Mouse (Mus musculus) forebrain, embryonic 12.5 days (tissue): ENCODE data around the gene Zfp991. TPM values are rescaled to one million over a fixed set of nuclear protein-coding genes. Genes with fewer than 3 reads are reported as not detected.
"Not testable (repeated sequence)": the region's sequence is repeated elsewhere in the genome, so short reads cannot be mapped to it uniquely, and the experiment has no call there.

Experiments used
- ATAC-seq: fragments of 200-750 bp; cut with Nextera tagmentation; 2 replicates; pipeline ENCODE4 v1.8.0; 2017; ENCODE audit warnings: moderate TSS enrichment; ENCODE audit not compliant: low FRiP score
- H3K27ac ChIP-seq: fragments of 300-500 bp; sonication (generic); 2 replicates; pipeline ENCODE4 v1.5.1; 2016; ENCODE audit warnings: mild to moderate bottlenecking
- H3K27me3 ChIP-seq: fragments of 300-500 bp; sonication (generic); 2 replicates; pipeline ENCODE4 v1.6.1; 2016; ENCODE audit warnings: mild to moderate bottlenecking
- H3K36me3 ChIP-seq: fragments of 300-500 bp; sonication (generic); replicated peaks from 2 replicates; pipeline ENCODE4 v1.6.1; 2016; ENCODE audit warnings: mild to moderate bottlenecking
- H3K4me1 ChIP-seq: fragments of 300-500 bp; sonication (generic); 2 replicates; pipeline ENCODE4 v1.6.1; 2016
- H3K4me2 ChIP-seq: fragments of 300-500 bp; sonication (generic); 2 replicates; pipeline ENCODE4 v1.6.1; 2016; ENCODE audit warnings: mild to moderate bottlenecking, moderate library complexity
- H3K4me3 ChIP-seq: fragments of 300-500 bp; sonication (generic); replicated peaks from 2 replicates; pipeline ENCODE4 v1.5.1; 2016; ENCODE audit warnings: mild to moderate bottlenecking
- H3K9ac ChIP-seq: fragments of 300-500 bp; sonication (generic); 2 replicates; pipeline ENCODE4 v1.6.1; 2016; ENCODE audit warnings: mild to moderate bottlenecking
- H3K9me3 ChIP-seq: fragments of 300-500 bp; sonication (generic); 2 replicates; pipeline ENCODE4 v1.6.1; 2016
- WGBS: fragments of 180-500 bp; shearing (Covaris S2); methylation state at CpG from one replicate; pipeline ENCODE4 v1.1.7; 2016; 5-methylcytosine and 5-hydroxymethylcytosine counted together
- polyA plus RNA-seq: library from polyadenylated mRNA; unstranded; fragments of >200 nt; fragmentation: Nextera tagmentation; extraction: Ambion mirVana; gene quantifications from 2 replicates; pipeline ENCODE4 v1.2.1, GENCODE M21; 2016

Zfp991 gene
- 4.1 and 4.3 TPM in 2 replicates for polyA plus RNA-seq

DNA sequence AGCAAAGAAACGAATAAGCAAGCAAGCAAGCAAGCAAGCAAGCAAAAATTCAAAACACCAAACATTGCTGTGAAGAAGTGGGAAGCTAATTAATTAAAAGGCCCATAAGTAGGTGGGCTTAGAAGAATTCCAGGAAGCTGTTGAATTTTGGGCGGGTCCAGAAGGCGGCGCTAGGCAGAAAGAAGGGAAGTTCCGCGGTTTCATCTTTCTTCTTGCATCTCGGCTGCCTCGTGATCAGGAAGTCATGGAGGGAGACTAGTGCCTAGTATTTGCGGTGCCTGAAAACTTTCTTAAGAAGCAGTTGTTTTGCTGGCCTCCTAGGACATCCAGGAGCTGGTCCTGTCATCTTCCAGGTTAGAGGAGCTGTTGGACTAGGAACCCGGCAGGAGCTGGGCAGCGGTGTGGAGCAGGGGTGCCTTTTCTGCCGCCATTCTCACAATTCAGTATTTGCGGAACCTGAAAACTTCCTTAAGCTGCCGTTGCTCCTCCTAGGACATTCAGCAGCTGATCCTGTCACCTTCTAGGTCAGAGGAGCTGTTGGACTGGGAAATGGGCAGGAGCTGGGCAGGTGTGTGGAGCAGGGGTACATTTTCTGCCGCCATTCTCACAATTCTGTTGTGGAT, at the start of gene Zfp991:
Gene Zfp991 (plus strand): TSS at position 202 of the 623 bp plus-strand sequence.
- not testable (repeated sequence) for H3K4me2 ChIP-seq, H3K36me3 ChIP-seq, H3K9me3 ChIP-seq, H3K27ac ChIP-seq, H3K9ac ChIP-seq, H3K27me3 ChIP-seq, ATAC-seq, H3K4me1 ChIP-seq
- H3K4me3 ChIP-seq = peak within 1 kb of the TSS; percentile 26; the same call in 1 of the 2 replicates
- 37% methylated on average over 2 of the region's 15 CpGs for WGBS

DNA sequence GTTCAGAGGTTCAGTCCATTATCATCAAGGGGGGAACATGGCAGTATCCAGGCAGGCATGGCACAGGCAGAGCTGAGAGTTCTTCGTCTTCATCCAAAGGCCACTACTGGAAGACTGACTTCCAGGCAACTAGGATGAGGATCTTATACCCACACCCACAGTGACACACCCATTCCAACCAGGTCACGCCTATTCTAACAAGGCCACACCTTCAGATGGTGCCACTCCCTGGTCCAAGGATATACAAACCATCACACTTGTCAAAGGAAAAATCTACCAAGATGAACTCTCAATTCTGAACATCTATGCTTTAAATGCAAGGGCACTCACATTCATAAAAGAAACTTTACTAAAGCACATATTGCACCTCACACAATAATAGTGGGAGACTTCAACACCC, 36.2 kb upstream of the Zfp991 start:
- not testable (repeated sequence) for H3K36me3 ChIP-seq, H3K27me3 ChIP-seq, H3K27ac ChIP-seq, ATAC-seq, H3K4me1 ChIP-seq, H3K9ac ChIP-seq, H3K4me3 ChIP-seq, H3K4me2 ChIP-seq
- H3K9me3 ChIP-seq = peaks cover 16% of the 10 kb centered on the region
- WGBS = 67% methylated on average over 2 of the region's 2 CpGs

DNA sequence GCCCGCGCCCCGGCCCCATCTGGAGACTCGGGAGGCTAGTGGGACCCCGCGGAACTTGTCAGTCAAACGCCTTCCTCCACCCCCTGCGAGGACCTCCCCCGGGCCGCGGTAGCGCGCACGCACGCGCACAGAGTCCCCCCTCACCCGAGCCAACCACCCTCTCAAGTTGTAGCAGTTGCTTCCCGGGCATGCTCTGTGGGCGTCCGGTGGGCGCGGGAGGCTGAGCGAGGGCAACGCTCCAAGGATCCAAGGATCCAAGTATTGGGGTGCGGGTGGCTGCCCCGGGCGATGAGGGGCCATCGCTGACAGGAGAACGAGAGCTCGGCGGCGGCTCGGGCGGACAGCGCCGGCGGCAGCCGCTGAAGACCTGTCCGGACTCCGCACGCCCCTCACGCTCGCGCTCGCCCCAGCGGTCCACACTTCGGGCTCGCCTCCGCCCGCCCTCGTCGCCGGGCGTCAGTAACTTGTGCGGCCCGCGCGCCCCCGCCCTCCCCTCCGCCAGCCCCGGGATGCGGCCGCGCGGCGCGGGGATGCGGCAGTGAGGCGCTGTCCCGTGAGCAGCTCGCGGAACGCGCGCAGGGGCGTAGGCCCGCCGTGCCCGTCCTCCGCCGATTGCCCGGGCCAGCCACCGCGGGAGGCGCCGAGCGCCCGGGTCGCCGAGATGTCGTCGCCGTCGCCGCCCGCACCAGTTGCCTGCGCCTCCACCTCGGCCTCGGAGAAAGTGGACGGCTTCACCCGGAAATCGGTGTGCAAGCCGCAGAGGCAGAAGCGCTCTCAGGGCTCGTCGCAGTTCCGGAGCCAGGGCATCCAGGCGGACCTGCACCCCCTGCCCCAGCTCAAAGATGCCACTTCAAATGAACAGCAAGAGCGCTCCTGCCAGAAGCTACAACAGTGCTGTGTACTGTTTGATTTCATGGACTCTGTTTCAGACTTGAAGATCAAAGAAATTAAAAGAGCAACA, 29.9 kb upstream of the Zfp991 start:
- WGBS = 1% methylated on average over 91 of the region's 109 CpGs
- not testable (repeated sequence) for H3K27ac ChIP-seq
- peak overlapping the region; percentile 42; the same call in 1 of the 2 replicates for H3K9ac ChIP-seq

DNA sequence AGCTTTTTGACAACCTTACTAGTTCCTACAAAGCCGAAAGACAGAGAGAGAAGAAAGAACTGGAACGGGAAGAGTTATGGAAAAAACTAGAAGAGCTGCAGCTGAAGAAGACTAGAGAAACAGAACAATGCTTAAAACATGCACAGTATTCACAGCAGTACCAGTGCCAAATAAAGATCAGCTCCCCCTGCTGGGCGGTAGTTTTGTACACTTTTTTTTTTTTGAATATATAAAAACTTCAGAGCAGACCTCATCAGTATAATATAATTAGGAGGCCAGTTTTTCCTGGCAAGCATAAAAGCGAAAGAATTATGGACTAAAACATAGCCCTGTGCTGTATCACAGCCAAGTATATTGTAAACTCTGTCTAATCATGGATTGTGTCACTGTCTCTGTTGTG, 28.0 kb upstream of the Zfp991 start:
- not testable (repeated sequence) for H3K4me3 ChIP-seq, H3K9me3 ChIP-seq, ATAC-seq, H3K4me1 ChIP-seq, H3K27ac ChIP-seq, H3K9ac ChIP-seq, H3K27me3 ChIP-seq, H3K36me3 ChIP-seq, H3K4me2 ChIP-seq
- 53% methylated on average over 4 of the region's 4 CpGs for WGBS

More for the DNA sequence above, 29.9 kb upstream of the Zfp991 start:
- peak; percentile 91 for ATAC-seq
- H3K36me3 ChIP-seq, H3K4me1 ChIP-seq, H3K27me3 ChIP-seq, H3K9me3 ChIP-seq: not testable (repeated sequence)
- peak overlapping the region; percentile 72 for H3K4me2 ChIP-seq
- peak overlapping the region; percentile 51 for H3K4me3 ChIP-seq

DNA sequence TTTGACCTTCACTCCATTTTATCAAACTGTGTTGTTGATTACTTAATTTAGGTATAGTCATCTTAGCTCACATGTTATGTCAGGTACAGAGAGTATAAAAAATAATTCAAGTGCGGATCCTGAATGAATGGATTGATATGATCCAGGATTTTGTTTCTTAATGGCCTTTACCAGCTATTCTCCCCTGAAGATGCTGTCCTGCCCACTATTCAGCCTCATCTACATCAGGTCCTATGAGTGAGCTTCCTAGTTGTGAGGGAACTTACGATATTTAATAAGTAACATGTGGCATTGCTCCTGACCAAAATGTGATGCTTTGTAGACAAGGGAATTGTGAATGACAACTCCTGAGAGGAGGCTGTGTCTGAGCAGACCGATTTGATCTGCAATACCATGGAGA, 14.0 kb upstream of the Zfp991 start:
- H3K4me1 ChIP-seq, H3K9ac ChIP-seq, H3K27me3 ChIP-seq, H3K36me3 ChIP-seq, H3K4me2 ChIP-seq, H3K4me3 ChIP-seq, H3K27ac ChIP-seq, ATAC-seq: not testable (repeated sequence)
- H3K9me3 ChIP-seq = peaks cover 13% of the 10 kb centered on the region; the same call in 1 of the 2 replicates
- WGBS = 68% methylated on average over 2 of the region's 3 CpGs

DNA sequence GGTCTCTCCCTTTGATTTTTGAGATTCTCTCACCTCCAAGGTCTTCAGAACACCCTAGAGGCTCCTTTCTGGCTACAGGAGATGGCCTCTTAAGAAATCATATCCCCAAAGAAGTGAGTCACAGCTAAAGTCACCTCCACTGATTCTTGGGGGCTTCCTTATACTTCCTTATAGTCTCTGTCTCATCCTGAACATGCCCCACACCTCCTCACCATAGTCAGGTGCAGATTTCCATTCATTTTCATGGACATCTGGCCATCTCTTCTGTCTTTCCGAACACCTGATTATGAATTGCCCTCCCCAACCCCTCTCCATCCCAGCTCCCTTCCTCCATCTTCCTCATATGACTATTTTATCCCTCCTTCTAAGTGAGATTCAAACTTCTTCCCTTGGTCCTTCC, 9.6 kb upstream of the Zfp991 start:
- ATAC-seq = not testable (repeated sequence)

DNA sequence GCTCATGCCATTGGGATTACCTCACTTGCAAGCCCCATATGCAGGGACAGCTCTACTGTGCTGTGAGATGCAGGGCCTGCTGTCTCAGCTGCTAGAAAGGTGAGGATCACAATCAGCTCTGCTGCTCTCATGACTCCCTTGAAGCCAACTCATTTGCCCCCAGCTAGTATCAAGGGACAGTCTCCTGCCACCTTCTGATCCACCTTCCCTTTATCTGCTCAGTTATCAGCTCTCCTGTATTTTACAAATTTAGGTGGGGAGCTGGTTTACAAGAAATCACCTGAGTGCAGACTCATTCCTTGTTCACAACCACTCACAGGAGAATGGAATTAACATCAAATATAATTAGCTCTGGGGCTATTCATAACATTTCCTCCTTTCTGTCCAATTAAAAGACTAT, 8.0 kb upstream of the Zfp991 start:
- not testable (repeated sequence) for H3K9ac ChIP-seq, H3K27me3 ChIP-seq, H3K36me3 ChIP-seq, H3K4me3 ChIP-seq, H3K27ac ChIP-seq, H3K4me2 ChIP-seq, ATAC-seq, H3K4me1 ChIP-seq
- peaks cover 43% of the 10 kb centered on the region for H3K9me3 ChIP-seq

More for the DNA sequence above, 9.6 kb upstream of the Zfp991 start:
- not testable (repeated sequence) for H3K4me2 ChIP-seq, H3K27ac ChIP-seq, H3K27me3 ChIP-seq, H3K4me1 ChIP-seq, H3K9ac ChIP-seq, H3K4me3 ChIP-seq, H3K36me3 ChIP-seq
- 77% methylated on average over 1 of the region's 1 CpGs for WGBS
- peaks cover 38% of the 10 kb centered on the region for H3K9me3 ChIP-seq

DNA sequence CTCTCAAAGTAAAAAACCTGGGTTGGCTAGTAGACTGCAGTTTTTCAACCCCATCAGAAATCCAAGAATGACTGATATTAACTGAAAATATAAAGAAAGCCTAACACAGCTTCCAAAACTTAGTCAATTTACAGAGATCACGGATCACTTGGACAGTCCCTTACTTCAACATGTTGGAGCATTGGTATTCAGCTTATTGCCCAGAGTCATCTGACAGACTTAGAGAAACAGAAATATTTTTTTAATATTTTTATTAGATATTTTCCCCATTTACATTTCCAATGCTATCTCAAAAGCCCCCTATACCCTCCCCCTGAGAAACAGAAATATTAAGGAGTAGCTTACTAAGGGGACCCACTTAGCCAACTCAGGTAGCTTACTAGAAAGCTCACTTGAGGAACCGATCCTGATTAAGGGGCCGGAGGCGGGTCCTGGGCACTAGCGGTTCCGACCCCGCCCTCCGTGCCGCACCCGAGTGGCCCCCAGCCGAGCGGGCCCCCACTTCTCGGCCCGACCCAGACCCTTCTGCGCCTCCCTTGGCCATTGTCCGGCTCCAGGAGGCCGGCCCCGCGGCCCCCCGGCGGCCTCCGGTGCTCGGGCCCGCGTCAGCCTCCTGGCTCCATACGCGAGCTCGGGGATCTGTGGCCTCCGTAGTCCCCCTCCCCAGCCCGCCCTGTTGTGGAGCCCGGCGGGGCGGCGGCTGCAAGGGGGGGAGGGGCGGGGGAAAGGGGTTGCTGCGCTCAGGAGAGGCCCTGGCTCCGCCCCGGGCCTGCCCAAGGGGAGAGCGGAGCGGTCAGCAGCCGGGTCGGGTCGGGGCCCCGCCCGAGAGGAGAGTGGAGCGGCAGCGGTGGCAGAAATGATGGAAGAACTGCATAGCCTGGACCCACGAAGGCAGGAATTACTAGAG, 7.2 kb upstream of the Zfp991 start:
- not testable (repeated sequence) for H3K27me3 ChIP-seq, H3K4me1 ChIP-seq, H3K36me3 ChIP-seq, H3K27ac ChIP-seq
- H3K9ac ChIP-seq = peak overlapping the region; percentile 69
- peak; percentile 99 for ATAC-seq
- 7% methylated on average over 47 of the region's 48 CpGs for WGBS
- H3K9me3 ChIP-seq = peaks cover 43% of the 10 kb centered on the region
- peak overlapping the region; percentile 60 for H3K4me2 ChIP-seq
- peak overlapping the region; percentile 49 for H3K4me3 ChIP-seq

DNA sequence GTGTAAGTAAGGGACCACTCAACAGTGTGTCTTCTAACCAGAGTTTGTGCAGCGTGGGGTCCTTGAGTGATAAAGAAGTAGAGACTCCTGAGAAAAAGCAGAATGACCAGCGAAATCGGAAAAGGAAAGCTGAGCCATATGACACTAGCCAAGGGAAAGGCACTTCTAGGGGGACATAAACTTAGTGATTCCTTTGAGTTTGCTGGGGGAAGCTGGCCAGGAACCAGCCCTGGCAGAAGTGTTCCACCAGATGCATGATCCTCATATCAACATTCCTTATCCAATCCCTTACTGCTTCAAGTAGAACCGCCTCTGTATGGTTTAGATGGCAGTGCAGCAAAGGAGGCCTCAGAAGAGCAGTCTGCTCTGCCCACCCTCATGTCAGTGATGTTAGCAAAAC, 6.5 kb upstream of the Zfp991 start:
- Histone ChIP-seq H3K9ac (peak overlapping the region; percentile 69; the same call in 1 of the 2 replicates), H3K4me3 (peak overlapping the region; percentile 49), H3K9me3 (peaks cover 43% of the 10 kb centered on the region), H3K4me2 (peak overlapping the region; percentile 60)
- H3K4me1 ChIP-seq, H3K27ac ChIP-seq, H3K36me3 ChIP-seq, ATAC-seq, H3K27me3 ChIP-seq: not testable (repeated sequence)
- 19% methylated on average over 4 of the region's 4 CpGs for WGBS

DNA sequence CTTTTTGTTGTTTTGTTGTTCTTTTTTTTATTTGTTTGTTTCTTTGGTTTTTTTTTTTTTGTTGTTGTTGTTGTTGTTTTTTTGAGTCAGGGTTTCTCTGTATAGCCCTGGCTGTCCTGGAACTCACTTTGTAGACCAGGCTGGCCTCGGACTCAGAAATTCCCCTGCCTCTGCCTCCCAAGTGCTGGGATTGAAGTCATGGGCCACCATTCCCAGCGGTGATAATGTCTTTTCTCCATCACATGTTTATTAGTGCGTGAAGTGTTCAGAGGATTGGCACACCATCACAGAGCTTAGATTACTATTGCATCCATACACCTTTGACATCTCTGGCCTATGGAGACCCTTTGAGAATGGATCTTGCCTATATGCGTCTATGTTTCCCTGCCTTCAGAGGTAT, 6.0 kb upstream of the Zfp991 start:
- not testable (repeated sequence) for ATAC-seq, H3K4me2 ChIP-seq, H3K36me3 ChIP-seq, H3K4me3 ChIP-seq, H3K27ac ChIP-seq, H3K9ac ChIP-seq, H3K27me3 ChIP-seq, H3K4me1 ChIP-seq
- 84% methylated on average over 4 of the region's 4 CpGs for WGBS
- H3K9me3 ChIP-seq = peaks cover 43% of the 10 kb centered on the region

DNA sequence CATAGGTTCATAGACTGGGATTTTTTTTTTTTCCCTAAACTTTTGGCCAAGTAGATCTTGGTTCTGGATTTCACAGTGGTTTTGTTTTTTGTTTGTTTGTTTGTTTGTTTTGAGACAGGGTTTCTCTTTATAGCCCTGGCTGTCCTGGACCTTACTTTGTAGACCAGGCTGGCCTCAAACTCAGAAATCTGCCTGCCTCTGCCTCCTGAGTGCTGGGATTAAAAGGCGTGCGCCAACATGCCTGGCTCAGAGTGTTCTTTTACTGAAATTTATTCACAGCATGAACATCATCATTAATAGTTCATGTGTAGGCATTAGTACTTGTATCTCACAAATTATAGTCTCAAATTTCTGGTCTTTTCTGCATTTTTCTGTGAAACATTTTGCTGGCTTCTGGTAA, 5.4 kb upstream of the Zfp991 start:
- ATAC-seq, H3K9ac ChIP-seq, H3K4me2 ChIP-seq, H3K27ac ChIP-seq, H3K4me1 ChIP-seq, H3K4me3 ChIP-seq, H3K36me3 ChIP-seq, H3K27me3 ChIP-seq: not testable (repeated sequence)
- H3K9me3 ChIP-seq = peaks cover 43% of the 10 kb centered on the region
- WGBS = 74% methylated on average over 2 of the region's 2 CpGs

DNA sequence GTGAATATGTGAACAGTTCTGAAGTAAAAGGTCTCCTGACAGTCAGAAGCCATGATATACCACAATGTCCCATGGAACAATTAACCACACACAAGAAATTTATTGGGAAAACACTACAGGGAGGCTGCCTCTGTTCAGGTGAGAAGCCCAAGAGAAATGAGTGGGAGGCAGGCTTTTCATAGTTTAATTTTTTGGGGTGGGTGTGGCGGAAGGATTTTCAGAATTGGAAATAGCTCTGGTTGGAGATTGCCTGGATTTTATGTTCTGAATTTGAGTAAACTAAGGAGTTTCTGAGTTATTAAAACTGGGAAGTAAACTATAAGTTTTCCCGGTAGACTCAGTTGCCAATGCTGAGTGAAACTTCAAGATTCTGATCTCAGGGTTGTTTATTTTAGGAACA, 4.7 kb upstream of the Zfp991 start:
- not testable (repeated sequence) for H3K27me3 ChIP-seq, H3K27ac ChIP-seq, H3K4me3 ChIP-seq, H3K36me3 ChIP-seq, H3K9ac ChIP-seq, H3K4me1 ChIP-seq, ATAC-seq, H3K4me2 ChIP-seq
- 82% methylated on average over 2 of the region's 2 CpGs for WGBS
- H3K9me3 ChIP-seq = peaks cover 41% of the 10 kb centered on the region
